Mouse (Mus musculus) spleen, adult 18-20 months (tissue): ENCODE measurements around the gene Gstp3.
A peak's percentile ranks its signal among the peaks of the same experiment; 100 is the strongest.
"Not testable (repeated sequence)": the region's sequence is repeated elsewhere in the genome, so short reads cannot be mapped to it uniquely, and the experiment has no call there.

Experiments
- DNase-seq, 2 experiments: peaks; one replicate each; pipeline ENCODE4 v3.0.0; 2022; ENCODE audit warnings: mixed read lengths in 2 of 2

The Gstp3 gene

GRCm38 (mm10) chr19:4037154-4037787 lies 22.1 kb downstream of the Gstp3 start:
- not testable (repeated sequence) for DNase-seq

- DNase-seq: no peak
Observed at GRCm38 (mm10) chr19:4036327-4037045, 22.9 kb downstream of the Gstp3 start.

DNA sequence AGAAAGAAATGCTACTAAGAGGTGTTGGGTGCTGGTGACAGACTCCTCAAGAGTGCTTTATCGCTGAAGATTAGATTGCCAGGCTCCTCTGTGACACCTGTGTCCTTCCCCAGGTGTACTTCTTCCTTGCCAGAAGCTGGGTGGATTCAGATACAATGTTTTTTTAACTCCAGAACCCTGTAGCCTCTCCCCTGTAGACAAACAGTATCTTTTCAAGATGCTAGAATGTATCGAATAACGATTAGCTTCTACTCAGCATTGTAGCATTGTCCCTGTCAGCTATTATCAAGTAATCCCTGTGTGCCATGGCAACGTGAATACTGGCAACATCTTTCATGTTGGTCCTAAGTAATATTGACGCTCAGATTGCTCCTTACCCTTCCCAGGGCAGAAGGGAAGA lies 25.6 kb downstream of the Gstp3 start:
- no peak for DNase-seq

DNA sequence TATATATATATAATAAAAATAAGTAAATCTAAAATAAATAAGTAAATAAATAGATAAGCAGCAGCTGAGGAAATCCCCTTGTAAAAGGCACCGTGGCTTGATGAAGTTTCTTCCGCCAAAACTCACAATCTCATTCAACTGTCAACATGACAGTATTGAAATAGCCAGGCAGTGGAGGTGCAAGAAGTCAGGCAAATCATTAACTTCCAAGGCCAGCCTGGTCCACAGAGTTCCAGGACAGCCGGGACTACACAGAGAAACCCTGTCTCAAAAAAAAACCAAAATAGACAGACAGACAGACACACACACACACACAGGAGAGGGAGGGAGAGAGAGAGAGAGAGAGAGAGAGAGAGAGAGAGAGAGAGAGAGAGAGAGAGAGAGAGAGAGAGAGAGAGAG lies 26.1 kb downstream of the Gstp3 start:
- no peak for DNase-seq

DNA sequence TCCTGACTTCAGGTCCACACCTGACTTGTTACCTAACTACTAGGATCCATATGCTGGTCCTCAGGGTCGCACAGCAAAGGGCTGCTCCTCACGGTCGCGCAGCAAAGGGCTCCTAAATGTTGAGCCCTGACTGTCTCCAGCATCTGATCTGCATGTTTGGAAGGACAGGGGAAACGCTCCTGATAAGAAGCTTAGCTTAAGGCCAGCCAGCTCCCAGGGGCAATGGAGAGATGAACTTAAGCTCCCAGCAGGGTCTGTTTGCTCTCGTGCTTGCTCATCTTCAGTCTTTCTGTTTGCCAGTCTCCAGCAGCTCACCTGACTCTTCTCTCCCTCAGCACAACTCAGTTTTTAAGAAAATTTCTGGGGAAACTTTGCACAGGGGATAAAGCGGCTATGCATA lies 26.7 kb downstream of the Gstp3 start:
- no peak for DNase-seq

DNA sequence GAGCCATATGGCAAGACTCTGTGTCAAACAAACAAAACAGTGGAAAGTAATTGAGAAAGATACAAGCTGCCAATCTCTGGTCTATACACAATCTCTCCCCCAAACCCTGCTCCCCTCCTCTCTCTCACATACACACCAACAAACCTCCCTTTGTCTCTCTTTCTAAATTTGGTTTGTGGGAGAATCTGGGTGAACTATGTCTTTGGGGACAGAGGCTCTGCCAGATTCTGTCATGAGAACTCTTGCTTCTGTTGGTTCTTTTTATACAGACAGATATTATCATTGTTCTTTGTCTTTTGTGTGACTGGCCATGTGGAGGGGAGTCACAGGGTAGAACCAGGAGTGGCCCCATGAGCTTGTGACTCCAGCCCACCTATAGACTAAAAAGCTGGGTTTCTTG lies 31.8 kb downstream of the Gstp3 start:
- no peak for DNase-seq

DNA sequence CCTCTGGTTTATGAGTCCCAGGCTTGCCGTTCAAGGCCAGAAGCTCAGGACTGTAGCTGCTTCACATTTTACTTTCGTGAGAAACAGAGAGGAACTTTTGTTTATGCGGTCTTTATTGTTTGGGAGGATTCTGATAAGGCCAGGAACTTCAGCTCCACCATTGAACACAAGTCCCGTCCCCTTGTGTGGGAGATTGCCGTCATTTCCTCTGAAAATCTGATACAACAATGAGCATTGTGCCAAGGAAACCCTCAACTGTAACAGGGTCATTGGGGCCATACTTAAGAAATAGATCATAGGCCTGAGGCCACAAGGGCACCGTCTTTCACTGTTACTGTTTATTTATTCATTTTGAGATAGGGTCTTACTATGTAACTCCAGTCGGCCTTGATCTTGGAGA lies 36.2 kb downstream of the Gstp3 start:
- no peak for DNase-seq

- peak; percentile 44 to 60 for DNase-seq
Observed at GRCm38 (mm10) chr19:4018743-4019583, 40.4 kb downstream of the Gstp3 start.

GRCm38 (mm10) chr19:4017921-4018587 lies 41.3 kb downstream of the Gstp3 start:
- no peak for DNase-seq

- DNase-seq: no peak
Observed at GRCm38 (mm10) chr19:4015635-4016034, 43.7 kb downstream of the Gstp3 start.

GRCm38 (mm10) chr19:4014802-4015201 lies 44.6 kb downstream of the Gstp3 start:
- no peak for DNase-seq

- no peak for DNase-seq
Observed at GRCm38 (mm10) chr19:4013066-4013465, 46.3 kb downstream of the Gstp3 start.

GRCm38 (mm10) chr19:4012432-4013022 lies 46.8 kb downstream of the Gstp3 start, which contains the start of gene Ndufv1:
TSS of gene Ndufv1 (minus strand) at chr19:4012806.
- DNase-seq: peak; percentile 87 to 90

GRCm38 (mm10) chr19:4011086-4011485 lies 48.3 kb downstream of the Gstp3 start:
- no peak for DNase-seq
